Mouse (Mus musculus) ES-Bruce4 (cell line): Measurements from ENCODE around the gene Tspan10. TPM values are rescaled to one million over a fixed set of nuclear protein-coding genes. Genes with fewer than 3 reads are reported as not detected.

Experiments used
- H3K27ac ChIP-seq: 2 replicates; pipeline ENCODE4 v1.5.1; 2012; ENCODE audit warnings: low read length, inconsistent platforms; ENCODE audit not compliant: insufficient read depth
- H3K27me3 ChIP-seq: 2 replicates; pipeline ENCODE4 v1.6.1; 2012; ENCODE audit warnings: mild to moderate bottlenecking, low read length, inconsistent platforms; ENCODE audit not compliant: control insufficient read depth, poor library complexity, insufficient read depth, severe bottlenecking
- H3K36me3 ChIP-seq: 2 replicates; pipeline ENCODE4 v1.6.1; 2012; ENCODE audit warnings: inconsistent platforms, mild to moderate bottlenecking, low read length, moderate library complexity; ENCODE audit not compliant: control insufficient read depth, poor library complexity, insufficient read depth, severe bottlenecking
- H3K4me1 ChIP-seq: one replicate; pipeline ENCODE4 v1.8.1; 2011; ENCODE audit warnings: low read length; ENCODE audit not compliant: control insufficient read depth, insufficient read depth
- H3K4me3 ChIP-seq: 2 replicates; pipeline ENCODE4 v1.5.1; 2011; ENCODE audit warnings: low read depth, mild to moderate bottlenecking, low read length
- H3K9ac ChIP-seq: 2 replicates; pipeline ENCODE4 v1.6.1; 2012; ENCODE audit warnings: low read depth, mild to moderate bottlenecking, inconsistent platforms; ENCODE audit not compliant: poor library complexity, severe bottlenecking
- H3K9me3 ChIP-seq: replicated peaks from 2 replicates; pipeline ENCODE4 v1.6.1; 2012; ENCODE audit warnings: mild to moderate bottlenecking, low read length, inconsistent platforms; ENCODE audit not compliant: control insufficient read depth, poor library complexity, insufficient read depth, severe bottlenecking
- CTCF ChIP-seq: IDR thresholded peaks from one replicate; pipeline ENCODE4 v1.8.1; 2011; ENCODE audit warnings: low read depth, low read length
- EP300 ChIP-seq: IDR thresholded peaks from 2 replicates; pipeline ENCODE4 v1.6.1; 2011; ENCODE audit warnings: low read depth, low read length; ENCODE audit not compliant: insufficient read depth
- POLR2A ChIP-seq: IDR thresholded peaks from one replicate; pipeline ENCODE4 v1.8.1; 2011; ENCODE audit warnings: low read length; ENCODE audit not compliant: insufficient read depth
- polyA plus RNA-seq: library from polyadenylated mRNA; stranded (reverse); fragments of >200 nt; gene quantifications from 2 replicates; pipeline ENCODE4 v1.2.4, GENCODE M21; 2011; ENCODE audit warnings: low read depth; ENCODE audit not compliant: missing spikeins, insufficient read depth, insufficient read length

Gene Tspan10
- polyA plus RNA-seq, 1 experiment, result not detected

DNA sequence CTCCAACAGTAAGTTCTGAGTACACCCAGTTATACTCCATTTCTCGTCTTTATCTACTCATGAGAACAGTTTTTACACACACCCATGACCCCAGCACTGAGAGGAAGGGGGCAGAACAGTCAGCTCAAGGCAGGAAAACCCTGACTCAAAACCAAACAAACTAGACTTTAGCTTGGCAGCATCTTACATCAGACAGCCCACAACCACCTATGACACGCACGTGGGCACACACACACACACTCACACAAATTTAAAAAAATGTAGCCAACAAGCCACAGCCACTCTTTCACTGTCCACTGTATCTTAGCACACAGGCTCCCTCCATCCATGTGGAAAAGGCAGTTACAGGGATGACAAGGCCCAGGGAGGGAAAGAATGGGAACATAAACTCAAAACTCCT lies 15.7 kb upstream of the Tspan10 start:
- Histone ChIP-seq H3K4me1 (no peaks in the 10 kb centered on the region), H3K9me3 (no peaks in the 10 kb centered on the region), H3K9ac (no peak overlapping the region), H3K4me3 (no peak overlapping the region), H3K27me3 (no peaks in the 10 kb centered on the region), H3K27ac (peak overlapping the region; percentile 22; the same call in 1 of the 2 replicates), H3K36me3 (peaks cover 51% of the 10 kb centered on the region)
- no peak for TF ChIP-seq CTCF
- no peak for TF ChIP-seq POLR2A
- TF ChIP-seq EP300, result no peak

DNA sequence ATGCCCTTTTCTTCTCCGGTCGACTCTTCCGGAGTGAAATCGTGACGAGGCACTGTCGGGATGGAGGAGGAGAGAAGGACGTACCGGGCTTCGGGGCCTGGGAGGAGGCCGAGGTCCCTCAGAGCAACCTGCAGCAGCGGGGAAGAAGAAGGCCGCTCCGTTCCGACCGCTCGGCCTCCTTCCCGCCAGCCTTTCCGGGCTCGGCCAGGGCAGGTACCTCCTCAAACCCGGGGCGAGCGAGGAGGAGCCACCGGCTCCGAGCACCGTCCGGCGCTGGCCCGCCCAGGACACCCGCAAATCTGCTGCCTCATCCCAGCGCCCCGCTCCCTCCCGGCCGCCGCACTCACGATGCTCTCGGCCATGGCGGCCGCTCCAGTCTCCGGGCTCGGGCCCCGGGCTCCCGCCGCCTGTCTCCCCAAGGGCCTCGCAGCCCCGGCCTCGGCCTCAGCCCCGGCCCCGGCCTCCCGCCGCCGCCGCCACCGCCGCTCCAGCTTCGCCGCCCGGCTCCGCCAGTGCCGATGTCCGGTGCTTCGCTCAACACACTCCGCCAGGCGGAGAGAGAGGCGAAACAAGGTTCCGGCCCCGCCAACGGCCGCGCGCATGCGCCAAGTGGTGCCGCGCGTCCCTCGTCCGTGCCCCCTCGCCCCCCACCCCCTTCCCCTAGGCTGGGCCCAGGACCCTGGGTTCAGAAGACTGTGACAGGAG lies 5.1 kb upstream of the Tspan10 start, which contains the start of gene Nploc4:
Gene Nploc4 (minus strand): TSS at position 557 of the 705 bp plus-strand sequence.
- peak; percentile 50; the same call in 1 of the 2 replicates for TF ChIP-seq EP300
- no peak for TF ChIP-seq POLR2A
- Histone ChIP-seq H3K9ac (peak within 1 kb of the TSS; percentile 99), H3K27me3 (no peaks in the 10 kb centered on the region), H3K36me3 (peaks cover 26% of the 10 kb centered on the region), H3K27ac (no peak within 1 kb of the TSS), H3K9me3 (no peaks in the 10 kb centered on the region), H3K4me1 (no peaks in the 10 kb centered on the region), H3K4me3 (peak within 1 kb of the TSS; percentile 88)

DNA sequence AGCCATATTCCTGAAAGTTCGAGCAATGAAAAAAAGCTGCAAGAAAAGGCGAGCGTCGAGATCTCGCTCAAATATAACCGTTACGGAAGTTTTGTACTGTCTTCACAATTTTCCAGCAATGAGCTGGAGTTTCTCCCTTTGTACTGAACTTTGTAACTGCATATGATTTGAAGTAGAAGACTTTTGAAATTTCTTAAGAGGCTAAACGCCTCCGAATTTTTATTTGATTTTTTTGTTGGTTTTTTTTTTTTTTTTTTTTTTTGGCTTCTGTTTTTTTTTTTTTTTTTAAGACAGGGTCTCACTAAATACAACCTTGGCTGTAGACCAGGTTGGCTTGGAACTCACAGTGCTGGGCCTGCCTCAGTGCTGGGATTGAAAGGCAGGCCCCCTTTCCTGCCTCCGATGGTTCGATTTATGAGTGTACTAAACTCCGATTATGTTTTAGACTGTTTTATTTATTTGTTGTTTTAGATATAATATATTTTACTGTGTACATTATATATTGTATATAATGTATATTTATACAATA lies 4.5 kb upstream of the Tspan10 start:
- Histone ChIP-seq H3K27me3 (no peaks in the 10 kb centered on the region), H3K27ac (no peak overlapping the region), H3K4me1 (no peaks in the 10 kb centered on the region), H3K36me3 (peaks cover 19% of the 10 kb centered on the region), H3K4me3 (no peak overlapping the region), H3K9me3 (no peaks in the 10 kb centered on the region), H3K9ac (peak overlapping the region; percentile 99)
- no peak for TF ChIP-seq CTCF
- no peak for TF ChIP-seq EP300

DNA sequence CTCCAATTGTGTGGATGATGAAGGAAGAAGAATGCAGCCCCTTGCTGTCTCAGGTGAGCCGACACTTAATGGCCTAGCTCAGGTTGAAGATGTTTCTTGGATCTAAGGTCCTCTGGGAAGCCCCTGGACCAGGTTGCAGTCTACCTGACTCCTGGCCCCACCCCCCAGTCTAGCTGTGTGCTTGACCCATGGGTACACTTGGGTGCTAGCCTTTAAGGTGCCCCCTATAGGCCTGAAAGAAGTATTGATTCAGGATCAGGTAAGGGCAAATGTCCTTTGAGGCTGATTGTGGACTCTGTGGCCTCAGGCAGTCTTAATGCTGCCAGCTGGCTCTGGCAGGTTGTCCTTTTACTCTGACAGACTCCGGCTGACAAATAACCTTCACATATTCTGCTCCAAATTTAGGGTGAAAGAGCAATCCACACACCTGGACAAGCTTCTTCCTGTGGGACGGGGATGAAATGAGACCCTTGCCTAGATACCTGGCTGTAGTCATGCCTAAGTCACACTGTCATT lies 379 bp downstream of the Tspan10 start:
- Histone ChIP-seq H3K9ac (no peak overlapping the region), H3K4me1 (no peaks in the 10 kb centered on the region), H3K4me3 (no peak overlapping the region), H3K27me3 (no peaks in the 10 kb centered on the region), H3K9me3 (no peaks in the 10 kb centered on the region), H3K36me3 (no peaks in the 10 kb centered on the region), H3K27ac (no peak overlapping the region)
- TF ChIP-seq EP300 (no peak), POLR2A (no peak), CTCF (no peak)

DNA sequence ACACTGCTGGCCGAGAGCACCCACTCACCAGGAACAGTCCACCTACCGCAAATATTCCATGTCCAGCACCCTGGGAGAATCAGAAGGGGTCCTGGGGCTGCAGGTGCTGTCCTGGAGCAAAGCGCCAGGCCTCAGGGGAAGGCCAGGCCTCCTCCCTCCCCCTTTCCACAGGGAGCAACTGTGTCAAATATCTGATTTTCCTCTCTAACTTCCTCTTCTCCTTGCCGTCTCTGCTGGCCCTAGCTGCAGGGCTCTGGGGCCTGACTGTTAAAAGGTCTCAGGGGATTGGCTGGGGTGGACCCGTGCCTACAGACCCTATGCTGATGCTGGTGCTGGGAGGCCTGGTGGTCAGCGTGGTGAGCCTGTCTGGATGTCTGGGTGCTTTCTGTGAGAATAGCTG lies 1.7 kb downstream of the Tspan10 start:
- H3K9me3 ChIP-seq, result no peaks in the 10 kb centered on the region
- H3K4me1 ChIP-seq, result no peaks in the 10 kb centered on the region
- H3K36me3 ChIP-seq, result no peaks in the 10 kb centered on the region
- H3K27ac ChIP-seq, result no peak overlapping the region
- TF ChIP-seq POLR2A, result no peak
- H3K27me3 ChIP-seq, result no peaks in the 10 kb centered on the region
- H3K4me3 ChIP-seq, result no peak overlapping the region
- H3K9ac ChIP-seq, result no peak overlapping the region

DNA sequence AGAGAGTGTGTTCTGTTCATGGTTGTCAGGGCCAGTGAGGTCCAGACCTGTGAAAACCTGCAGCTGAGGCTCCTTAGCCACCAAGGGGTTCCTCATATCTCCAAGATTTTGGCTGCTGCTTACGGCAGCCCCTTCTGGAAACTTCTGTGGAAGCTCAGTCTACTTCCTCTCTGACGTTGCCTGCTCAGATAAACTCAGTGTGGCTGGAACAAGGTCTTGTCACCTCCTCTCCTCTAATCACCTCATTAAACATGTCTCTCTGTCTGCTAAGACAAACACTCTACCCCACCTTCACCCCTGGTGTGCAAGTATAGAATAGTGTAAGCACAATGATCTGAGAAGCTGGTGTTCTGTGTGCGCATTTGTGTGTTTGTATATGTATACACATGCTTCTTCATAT lies 3.0 kb downstream of the Tspan10 start:
- H3K4me3 ChIP-seq, result no peak overlapping the region
- H3K27me3 ChIP-seq, result no peaks in the 10 kb centered on the region
- no peaks in the 10 kb centered on the region for H3K9me3 ChIP-seq
- no peak overlapping the region for H3K27ac ChIP-seq
- H3K36me3 ChIP-seq, result no peaks in the 10 kb centered on the region
- TF ChIP-seq POLR2A, result no peak
- TF ChIP-seq EP300, result no peak
- no peak for TF ChIP-seq CTCF
- no peak overlapping the region for H3K9ac ChIP-seq
- H3K4me1 ChIP-seq, result no peaks in the 10 kb centered on the region
